Mouse (Mus musculus): ENCODE data around the gene S100a7a.

The S100a7a gene

GRCm38 (mm10) chr3:90625496-90625895 lies 28.3 kb upstream of the S100a7a start:
- in situ Hi-C loops (cut with MboI; ENCODE audit: low pct_unique_long_range_greater_than_20kb in 1 of 2, low sequenced_read_pairs in 2 of 2, unreplicated experiment in 1 of 2), result no loop called here

- in situ Hi-C loops (cut with MboI; ENCODE audit: low pct_unique_long_range_greater_than_20kb in 1 of 2, low sequenced_read_pairs in 2 of 2, unreplicated experiment in 1 of 2), result no loop called here
These were observed 27.4 kb upstream of the S100a7a start for GRCm38 (mm10) chr3:90626266-90627021.

DNA sequence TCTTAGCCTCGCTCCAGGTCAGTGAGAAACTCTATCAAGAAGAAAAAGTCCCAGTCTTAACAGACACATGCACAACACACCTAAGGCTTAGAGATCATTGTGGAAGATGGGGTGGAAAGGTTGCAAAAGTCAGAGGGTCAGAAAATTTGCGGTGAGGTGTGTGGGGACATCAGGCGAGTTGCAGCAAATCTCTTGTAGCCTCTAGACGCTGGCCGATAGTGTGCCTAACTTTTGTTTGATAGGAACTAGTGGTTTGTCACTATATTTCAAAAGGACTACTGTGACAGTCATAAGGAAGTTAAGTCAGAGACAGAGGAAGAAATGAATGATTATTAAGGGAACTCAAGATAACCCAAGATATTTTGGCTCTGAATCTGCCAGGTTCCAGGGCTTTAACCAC lies 26.5 kb upstream of the S100a7a start:
- in situ Hi-C loops (cut with MboI; ENCODE audit: low pct_unique_long_range_greater_than_20kb in 1 of 2, low sequenced_read_pairs in 2 of 2, unreplicated experiment in 1 of 2), result no loop called here

GRCm38 (mm10) chr3:90627807-90628206 lies 26.0 kb upstream of the S100a7a start:
- in situ Hi-C loops (cut with MboI; ENCODE audit: low pct_unique_long_range_greater_than_20kb in 1 of 2, low sequenced_read_pairs in 2 of 2, unreplicated experiment in 1 of 2), result no loop called here

GRCm38 (mm10) chr3:90629298-90629697 lies 24.5 kb upstream of the S100a7a start:
- in situ Hi-C loops (cut with MboI; ENCODE audit: low pct_unique_long_range_greater_than_20kb in 1 of 2, low sequenced_read_pairs in 2 of 2, unreplicated experiment in 1 of 2), result no loop called here

- in situ Hi-C loops (cut with MboI; ENCODE audit: low pct_unique_long_range_greater_than_20kb in 1 of 2, low sequenced_read_pairs in 2 of 2, unreplicated experiment in 1 of 2), result no loop called here
These were observed 21.8 kb upstream of the S100a7a start for GRCm38 (mm10) chr3:90631984-90632383.

DNA sequence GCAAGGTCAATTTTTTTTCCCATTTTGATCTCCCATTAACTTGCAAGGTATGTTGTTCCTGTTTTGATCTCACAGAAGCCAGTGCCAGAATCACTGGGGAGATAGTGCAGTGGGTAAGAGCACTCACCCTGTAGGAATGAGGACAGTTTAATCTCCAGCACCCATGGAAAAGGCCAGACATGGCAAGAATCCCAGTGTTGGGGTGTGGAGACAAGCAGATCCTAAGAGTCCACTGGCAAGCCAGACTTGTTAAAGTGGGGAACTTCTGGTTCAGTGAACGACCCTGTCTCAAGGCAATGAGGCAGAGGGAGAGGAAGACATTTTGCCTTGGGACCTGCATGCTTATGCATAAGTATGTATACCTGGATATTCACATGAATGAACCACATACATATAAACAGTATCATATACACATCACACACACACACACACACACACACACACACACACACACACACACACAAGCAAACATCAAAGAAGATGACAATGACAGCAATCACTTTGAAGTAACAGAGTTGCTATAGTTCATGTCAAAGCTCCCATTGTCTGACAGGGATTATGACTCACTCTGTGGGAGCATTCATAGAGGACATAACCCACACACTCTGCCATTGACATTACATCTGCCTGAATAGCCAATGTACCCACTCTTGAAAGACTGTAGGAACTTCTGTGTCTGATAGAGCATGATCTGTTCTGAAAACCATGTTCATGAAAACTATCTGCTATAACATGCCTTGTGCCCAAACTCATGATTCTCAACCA lies 15.1 kb upstream of the S100a7a start:
- in situ Hi-C loops (cut with MboI; ENCODE audit: low pct_unique_long_range_greater_than_20kb in 1 of 2, low sequenced_read_pairs in 2 of 2, unreplicated experiment in 1 of 2), result no loop called here

DNA sequence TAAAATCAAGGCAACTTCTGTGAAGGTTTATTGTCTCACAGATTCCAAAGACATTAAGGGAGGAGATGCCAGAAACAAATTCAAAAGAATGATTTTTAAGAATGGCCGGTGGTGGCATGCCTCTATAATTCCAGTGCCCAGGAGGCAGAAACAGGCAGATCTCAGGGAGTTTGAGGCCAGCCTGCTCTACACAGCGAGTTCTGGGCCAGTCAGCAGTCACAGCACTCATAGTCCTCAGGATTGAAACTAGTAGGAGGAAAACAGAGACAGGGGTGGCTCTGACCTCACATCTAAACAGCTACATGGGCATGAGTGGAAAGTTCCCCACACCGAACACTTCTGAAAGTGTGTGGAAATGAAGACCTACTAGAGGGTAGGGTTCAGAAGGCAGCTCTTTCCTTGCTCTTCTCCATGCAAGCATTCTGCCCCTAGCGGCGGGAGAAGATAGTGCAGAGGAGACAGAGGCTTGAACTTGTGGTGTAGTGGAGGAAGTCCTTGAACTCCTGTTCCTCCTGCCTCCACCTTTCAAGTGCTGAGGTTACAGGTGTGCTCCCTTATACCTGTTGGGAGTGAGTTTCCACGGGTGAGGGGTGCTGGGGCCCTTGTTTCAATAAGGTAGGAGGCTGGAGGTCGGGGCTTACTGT lies 14.2 kb upstream of the S100a7a start:
- in situ Hi-C loops (cut with MboI; ENCODE audit: low pct_unique_long_range_greater_than_20kb in 1 of 2, low sequenced_read_pairs in 2 of 2, unreplicated experiment in 1 of 2), result no loop called here

DNA sequence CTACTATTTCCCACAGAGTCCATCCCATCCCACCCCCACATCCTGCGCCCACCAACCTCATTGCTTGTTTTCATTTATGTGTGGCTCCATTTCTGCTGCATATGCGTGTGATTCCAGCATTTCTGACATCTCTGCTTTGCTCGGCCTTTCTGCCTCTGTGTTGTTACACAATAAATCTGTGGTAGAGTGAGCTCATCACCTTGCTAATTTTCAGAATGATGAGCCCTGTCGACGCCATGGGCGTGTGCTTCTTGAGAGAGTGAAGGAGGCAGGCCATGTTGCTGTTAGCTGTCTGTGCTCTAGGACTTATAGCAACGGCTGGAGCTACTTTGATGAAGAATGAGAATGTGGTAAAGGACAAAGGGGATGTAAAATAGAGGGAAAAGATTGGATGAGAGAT lies 12.8 kb upstream of the S100a7a start:
- in situ Hi-C loops (cut with MboI; ENCODE audit: low pct_unique_long_range_greater_than_20kb in 1 of 2, low sequenced_read_pairs in 2 of 2, unreplicated experiment in 1 of 2), result no loop called here

DNA sequence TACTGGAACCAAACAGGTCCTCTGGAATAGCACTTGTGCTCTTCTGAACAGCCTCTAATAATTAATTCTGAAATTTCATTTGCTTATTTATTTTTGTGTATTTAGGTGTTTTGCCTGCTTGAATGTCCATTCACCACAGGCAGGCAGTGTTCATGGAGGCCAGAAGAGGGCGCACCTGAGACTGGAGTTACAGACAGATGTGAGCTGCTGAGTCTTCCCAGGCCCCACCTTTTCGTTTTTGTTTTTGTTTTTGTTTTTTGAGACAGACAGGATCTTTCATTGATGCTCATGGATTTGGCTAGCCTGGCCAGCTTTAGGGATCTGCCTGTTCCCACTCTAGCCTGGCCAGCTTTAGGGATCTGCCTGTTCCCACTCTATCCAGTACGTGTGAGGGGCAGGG lies 9.6 kb upstream of the S100a7a start:
- in situ Hi-C loops (cut with MboI; ENCODE audit: low pct_unique_long_range_greater_than_20kb in 1 of 2, low sequenced_read_pairs in 2 of 2, unreplicated experiment in 1 of 2), result no loop called here

DNA sequence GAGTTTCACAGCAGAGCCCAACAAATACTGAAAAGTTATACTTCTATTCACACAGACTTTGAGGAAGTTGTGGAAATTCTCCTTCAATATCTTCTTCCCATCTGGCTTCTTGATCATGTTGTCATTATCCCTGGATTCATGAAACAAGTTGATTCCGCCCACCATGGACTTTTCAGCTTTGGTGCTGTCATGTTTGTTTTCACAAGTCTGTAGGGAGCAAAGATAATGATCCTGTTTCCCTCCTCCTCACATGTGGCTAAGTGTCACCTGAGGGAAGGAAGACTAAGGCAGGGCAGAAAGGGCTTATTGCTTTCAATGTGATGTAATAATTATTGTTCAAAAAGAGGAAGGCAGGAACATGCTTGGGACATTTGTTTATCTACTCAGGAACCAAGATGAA lies 6.5 kb upstream of the S100a7a start:
- in situ Hi-C loops (cut with MboI; ENCODE audit: low pct_unique_long_range_greater_than_20kb in 1 of 2, low sequenced_read_pairs in 2 of 2, unreplicated experiment in 1 of 2), result no loop called here

GRCm38 (mm10) chr3:90648981-90649380 lies 4.8 kb upstream of the S100a7a start:
- in situ Hi-C loops (cut with MboI; ENCODE audit: low pct_unique_long_range_greater_than_20kb in 1 of 2, low sequenced_read_pairs in 2 of 2, unreplicated experiment in 1 of 2), result no loop called here

DNA sequence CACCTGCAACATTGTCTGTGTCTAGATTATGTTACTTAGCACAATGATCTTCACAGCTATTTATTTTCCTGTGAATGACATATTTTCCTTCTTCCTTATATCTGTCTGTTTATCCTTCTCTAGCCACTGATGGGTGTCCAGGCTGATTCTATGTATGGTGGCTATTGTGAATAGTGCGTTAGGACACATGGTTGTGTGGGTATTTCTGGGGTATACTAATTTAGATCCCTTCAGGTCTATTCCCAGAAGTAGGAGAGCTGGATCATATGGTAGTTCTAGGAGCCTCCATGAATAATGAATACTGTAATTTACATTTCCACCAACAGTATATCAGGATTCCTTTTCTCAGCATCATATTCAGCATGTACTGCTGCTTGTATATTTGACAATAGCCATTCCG lies 4.0 kb upstream of the S100a7a start:
- in situ Hi-C loops (cut with MboI; ENCODE audit: low pct_unique_long_range_greater_than_20kb in 1 of 2, low sequenced_read_pairs in 2 of 2, unreplicated experiment in 1 of 2), result loop anchor here in 1 of 2 experiments (10.0 kb wide), 2 partner anchors 55 to 65 kb away; no protein-coding TSS in a partner anchor

DNA sequence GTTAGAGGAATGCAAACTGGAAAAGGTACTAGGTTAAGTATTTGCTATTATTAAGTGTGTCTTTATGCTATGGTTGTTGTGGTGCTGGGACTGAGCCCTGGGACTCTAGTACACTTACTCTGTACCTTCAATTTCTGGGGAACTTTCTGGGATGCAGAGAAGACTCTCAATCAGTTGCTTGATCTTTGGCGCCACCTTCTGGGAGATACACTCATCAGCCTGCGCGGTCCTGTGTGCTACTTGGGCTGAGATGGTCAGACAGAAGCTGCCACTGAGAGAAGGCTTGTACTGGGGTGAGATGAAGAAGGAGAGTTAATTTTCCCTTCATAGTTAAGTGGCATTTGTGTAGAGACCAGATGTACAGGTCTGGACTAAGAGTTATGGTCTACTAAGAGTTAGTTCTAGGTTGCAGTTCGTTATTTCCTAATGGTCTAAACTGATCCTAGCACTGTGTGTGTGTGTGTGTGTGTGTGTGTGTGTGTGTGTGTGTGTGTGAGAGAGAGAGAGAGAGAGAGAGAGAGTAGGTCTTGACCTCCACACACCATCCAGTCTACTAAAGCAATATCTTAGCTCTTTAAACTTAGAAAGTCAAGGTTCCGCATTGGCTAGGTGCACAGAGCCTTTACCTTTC lies 824 bp upstream of the S100a7a start:
- in situ Hi-C loops (cut with MboI; ENCODE audit: low pct_unique_long_range_greater_than_20kb in 1 of 2, low sequenced_read_pairs in 2 of 2, unreplicated experiment in 1 of 2), result loop anchor here in 1 of 2 experiments (10.0 kb wide), 2 partner anchors 52 to 68 kb away; no protein-coding TSS in a partner anchor

GRCm38 (mm10) chr3:90657405-90657804 lies 3.6 kb downstream of the S100a7a start:
- in situ Hi-C loops (cut with MboI; ENCODE audit: low pct_unique_long_range_greater_than_20kb in 1 of 2, low sequenced_read_pairs in 2 of 2, unreplicated experiment in 1 of 2), result loop anchor here in 1 of 2 experiments (10.0 kb wide), 2 partner anchors 47 to 73 kb away; no protein-coding TSS in a partner anchor

GRCm38 (mm10) chr3:90659364-90660044 lies 5.7 kb downstream of the S100a7a start:
- in situ Hi-C loops (cut with MboI; ENCODE audit: low pct_unique_long_range_greater_than_20kb in 1 of 2, low sequenced_read_pairs in 2 of 2, unreplicated experiment in 1 of 2), result loop anchor here in 1 of 2 experiments (10.0 kb wide), 2 partner anchors 45 to 75 kb away; no protein-coding TSS in a partner anchor

DNA sequence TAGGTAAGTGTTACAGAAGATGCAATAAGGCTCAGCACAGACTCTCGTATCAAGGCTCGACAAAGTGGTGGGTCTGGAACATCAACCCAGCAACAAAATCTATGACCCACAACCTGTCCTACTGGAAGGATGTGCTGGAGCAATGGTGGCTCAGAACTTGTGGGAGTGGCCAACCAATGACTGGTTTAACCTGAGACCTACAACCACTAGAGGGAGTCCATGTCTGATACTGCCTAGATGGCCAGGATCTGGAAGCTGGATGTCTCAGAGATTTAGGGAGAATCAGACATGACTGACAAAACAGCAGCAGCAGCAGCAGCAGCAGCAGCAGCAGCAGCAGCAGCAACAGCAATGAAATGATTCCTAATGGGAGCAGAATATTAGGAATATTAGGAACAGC lies 10.4 kb downstream of the S100a7a start:
- in situ Hi-C loops (cut with MboI; ENCODE audit: low pct_unique_long_range_greater_than_20kb in 1 of 2, low sequenced_read_pairs in 2 of 2, unreplicated experiment in 1 of 2), result no loop called here

DNA sequence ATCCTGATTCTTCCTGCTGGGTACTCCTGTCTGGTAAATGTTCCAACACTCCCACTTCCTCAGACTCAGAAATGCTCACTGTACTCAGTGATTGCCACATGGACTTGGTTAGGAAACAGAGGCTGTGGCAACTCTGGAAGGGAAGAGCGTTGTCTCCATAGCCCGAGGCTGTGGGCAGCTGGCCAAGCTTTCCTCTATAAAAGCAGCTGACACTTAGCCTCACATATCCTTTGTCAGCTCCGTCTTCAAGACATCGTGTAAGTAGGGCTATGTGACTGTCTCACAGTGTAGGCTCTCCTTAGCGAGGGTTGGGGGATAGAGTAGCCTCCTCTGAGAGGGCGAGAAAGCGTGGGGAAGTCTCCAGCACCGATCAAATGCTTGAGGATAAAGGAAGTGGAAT lies 15.0 kb downstream of the S100a7a start, which contains the start of gene S100a8:
TSS of gene S100a8 (plus strand) at position 133 of the 400 bp plus-strand sequence.
- in situ Hi-C loops (cut with MboI; ENCODE audit: low pct_unique_long_range_greater_than_20kb in 1 of 2, low sequenced_read_pairs in 2 of 2, unreplicated experiment in 1 of 2), result no loop called here
